Mouse (Mus musculus) C2C12 (cell line): ENCODE measurements around the gene Stx3. TPM values are rescaled to one million over a fixed set of nuclear protein-coding genes. Genes with fewer than 3 reads are reported as not detected.
A peak's percentile ranks its signal among the peaks of the same experiment; 100 is the strongest.

Experiments used
- H3K27me3 ChIP-seq: one replicate; pipeline ENCODE4 v1.6.1; 2011; ENCODE audit not compliant: control insufficient read depth, insufficient read depth, insufficient read length
- H3K36me3 ChIP-seq: one replicate; pipeline ENCODE4 v1.6.1; 2011; ENCODE audit not compliant: control insufficient read depth, insufficient read depth
- H3K4me3 ChIP-seq: one replicate; pipeline ENCODE4 v1.5.1; 2011; ENCODE audit warnings: mild to moderate bottlenecking, control low read depth; ENCODE audit not compliant: poor library complexity, insufficient read depth, severe bottlenecking
- H3K79me2 ChIP-seq: one replicate; pipeline ENCODE4 v1.6.1; 2011; ENCODE audit not compliant: control insufficient read depth, insufficient read depth
- H3K79me3 ChIP-seq: one replicate; pipeline ENCODE4 v1.6.1; 2011; ENCODE audit warnings: low read depth, control low read depth
- H3ac ChIP-seq: one replicate; pipeline ENCODE3; 2011; ENCODE audit warnings: low read depth; ENCODE audit not compliant: control insufficient read depth, insufficient read length
- CEBPB ChIP-seq: IDR thresholded peaks from one replicate; pipeline ENCODE4 v1.6.1; 2011; ENCODE audit warnings: low read depth, mild to moderate bottlenecking, control low read depth, moderate library complexity
- CTCF ChIP-seq: IDR thresholded peaks from one replicate; pipeline ENCODE4 v1.5.1; 2011; ENCODE audit not compliant: control insufficient read depth, insufficient read depth, insufficient read length
- FOSL1 ChIP-seq: IDR thresholded peaks from one replicate; pipeline ENCODE4 v1.8.0; 2011; ENCODE audit warnings: mild to moderate bottlenecking, low read length; ENCODE audit not compliant: poor library complexity, insufficient read depth, severe bottlenecking
- MAX ChIP-seq: IDR thresholded peaks from one replicate; pipeline ENCODE4 v1.6.1; 2011; ENCODE audit warnings: mild to moderate bottlenecking, control low read depth
- MYOD1 ChIP-seq: IDR thresholded peaks from one replicate; pipeline ENCODE4 v1.6.1; 2011; ENCODE audit warnings: low read depth; ENCODE audit not compliant: control insufficient read depth, insufficient read length
- MYOG ChIP-seq: IDR thresholded peaks from one replicate; pipeline ENCODE4 v1.6.1; 2011; ENCODE audit not compliant: control insufficient read depth, insufficient read length; ENCODE audit errors: extremely low read depth
- USF1 ChIP-seq: IDR thresholded peaks from one replicate; pipeline ENCODE4 v1.6.1; 2011; ENCODE audit warnings: low read depth, mild to moderate bottlenecking, control low read depth, moderate library complexity
- polyA plus RNA-seq: library from polyadenylated mRNA; unstranded; fragments of >200 nt; fragmentation: generic; extraction: Trizol; gene quantifications from one replicate; pipeline ENCODE4 v1.2.1, GENCODE M21; 2012; ENCODE audit warnings: missing spikeins

Stx3 gene
- polyA plus RNA-seq, 1 experiment: 5.4 TPM

GRCm38 (mm10) chr19:11769257-11769920, 49.8 kb downstream of the Stx3 start:
- Histone ChIP-seq H3K4me3 (no peak overlapping the region), H3K27me3 (no peaks in the 10 kb centered on the region), H3K79me2 (peaks cover 22% of the 10 kb centered on the region), H3ac (no peak overlapping the region), H3K79me3 (peaks cover 7% of the 10 kb centered on the region), H3K36me3 (peaks cover 23% of the 10 kb centered on the region)
- TF ChIP-seq CTCF (no peak), MAX (no peak), MYOG (no peak), USF1 (no peak)

- TF ChIP-seq CEBPB: no peak
- TF ChIP-seq USF1: no peak
- TF ChIP-seq CTCF: peak; percentile 36
- TF ChIP-seq FOSL1: no peak
- Histone ChIP-seq H3K36me3 (peaks cover 11% of the 10 kb centered on the region), H3K79me2 (peaks cover 22% of the 10 kb centered on the region), H3K27me3 (no peaks in the 10 kb centered on the region), H3K4me3 (no peak overlapping the region), H3ac (no peak overlapping the region), H3K79me3 (peaks cover 7% of the 10 kb centered on the region)
These were observed 51.0 kb downstream of the Stx3 start for GRCm38 (mm10) chr19:11768163-11768562.

GRCm38 (mm10) chr19:11766413-11766812, 52.8 kb downstream of the Stx3 start:
- Histone ChIP-seq H3K4me3 (no peak overlapping the region), H3K36me3 (no peaks in the 10 kb centered on the region), H3K79me3 (peaks cover 5% of the 10 kb centered on the region), H3K27me3 (no peaks in the 10 kb centered on the region), H3K79me2 (peaks cover 12% of the 10 kb centered on the region), H3ac (no peak overlapping the region)
- TF ChIP-seq CEBPB: no peak
- TF ChIP-seq USF1: no peak
- no peak for TF ChIP-seq CTCF
- TF ChIP-seq MYOD1: no peak
- TF ChIP-seq MAX: no peak
- TF ChIP-seq FOSL1: no peak
- TF ChIP-seq MYOG: no peak

GRCm38 (mm10) chr19:11765059-11765458, 54.1 kb downstream of the Stx3 start:
- H3K36me3 ChIP-seq: no peaks in the 10 kb centered on the region
- no peaks in the 10 kb centered on the region for H3K79me2 ChIP-seq
- H3K4me3 ChIP-seq: no peak overlapping the region
- TF ChIP-seq MYOG (no peak), FOSL1 (no peak), CTCF (no peak), MYOD1 (no peak), USF1 (no peak), MAX (no peak), CEBPB (no peak)
- no peak overlapping the region for H3ac ChIP-seq
- H3K27me3 ChIP-seq: no peaks in the 10 kb centered on the region
- H3K79me3 ChIP-seq: no peaks in the 10 kb centered on the region

- no peaks in the 10 kb centered on the region for H3K79me3 ChIP-seq
- TF ChIP-seq MYOD1 (no peak), MAX (no peak), CEBPB (no peak), CTCF (no peak), FOSL1 (no peak), MYOG (no peak), USF1 (no peak)
- no peak within 1 kb of the TSS for H3K4me3 ChIP-seq
- H3K36me3 ChIP-seq: no peaks in the 10 kb centered on the region
- no peaks in the 10 kb centered on the region for H3K79me2 ChIP-seq
- no peak within 1 kb of the TSS for H3ac ChIP-seq
- H3K27me3 ChIP-seq: no peaks in the 10 kb centered on the region
These were observed 71.9 kb downstream of the Stx3 start, which contains the start of gene Gif for GRCm38 (mm10) chr19:11747298-11747697. Gene Gif, plus strand, starts transcription at chr19:11747554.

- no peak overlapping the region for H3ac ChIP-seq
These were observed 73.5 kb downstream of the Stx3 start for GRCm38 (mm10) chr19:11745680-11746079.

More at GRCm38 (mm10) chr19:11745680-11746079, 73.5 kb downstream of the Stx3 start:
- no peaks in the 10 kb centered on the region for H3K79me3 ChIP-seq
- no peak overlapping the region for H3K4me3 ChIP-seq
- no peaks in the 10 kb centered on the region for H3K36me3 ChIP-seq
- H3K27me3 ChIP-seq: no peaks in the 10 kb centered on the region
- no peaks in the 10 kb centered on the region for H3K79me2 ChIP-seq
- TF ChIP-seq MAX (no peak), CEBPB (no peak), FOSL1 (no peak), CTCF (no peak), USF1 (no peak), MYOD1 (no peak), MYOG (no peak)
